Mouse (Mus musculus) mouse embryonic stem cell (cell line): ENCODE data around the gene Spata45.
"Not testable (repeated sequence)": the region's sequence is repeated elsewhere in the genome, so short reads cannot be mapped to it uniquely, and the experiment has no call there.

Experiments
- in situ Hi-C, 2 experiments: fragments of 300-500 bp; cut with MboI; formaldehyde crosslinking; loops; 1 replicate in 1 of 2; 3 replicates in 1 of 2; pipeline ENCODE4 v1.14.3; 2019 to 2020; ENCODE audit warnings: low sequenced_read_pairs in 2 of 2, low pct_unique_long_range_greater_than_20kb in 1 of 2, mixed read lengths in 1 of 2; ENCODE audit not compliant: unreplicated experiment in 1 of 2

The Spata45 gene

DNA sequence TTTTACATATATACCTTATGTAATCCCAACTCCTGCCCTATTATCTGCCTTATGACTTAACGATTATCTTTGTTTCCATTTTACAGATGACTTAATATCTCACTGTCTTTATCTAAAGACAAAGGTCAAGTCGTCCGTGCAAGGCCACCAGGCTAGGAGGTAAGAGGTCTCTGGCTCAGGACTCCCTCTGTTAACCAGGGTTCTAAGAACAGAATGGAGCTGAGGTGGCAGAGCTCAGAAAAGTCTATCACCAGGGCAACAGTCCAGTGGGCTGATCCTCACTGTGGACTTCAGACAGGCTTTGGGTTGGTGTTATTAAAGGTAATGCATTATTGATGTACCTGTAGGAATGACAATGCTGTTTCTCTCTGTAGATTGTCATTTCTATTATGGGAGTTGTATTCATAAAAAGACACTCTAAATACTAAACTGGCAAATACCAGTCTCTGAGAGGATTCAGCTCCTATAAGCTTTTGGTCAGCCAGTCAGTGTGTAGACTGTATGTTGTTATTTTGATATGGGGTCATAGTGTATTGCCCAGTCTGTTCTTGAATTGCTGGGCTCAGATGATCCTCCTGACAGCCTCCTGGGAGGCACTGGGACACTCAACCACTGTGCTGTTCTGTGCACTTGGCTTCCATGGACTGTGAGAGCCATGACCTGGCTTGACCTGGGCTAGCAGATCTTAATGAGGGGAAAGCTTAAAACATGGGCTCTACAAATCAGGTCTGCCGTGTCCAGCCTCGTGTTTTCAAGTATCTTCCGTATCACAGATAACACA, at the start of gene Spata45:
Gene Spata45 (plus strand): TSS at position 86 of the 781 bp plus-strand sequence.
- in situ Hi-C loops, result no loop called here

DNA sequence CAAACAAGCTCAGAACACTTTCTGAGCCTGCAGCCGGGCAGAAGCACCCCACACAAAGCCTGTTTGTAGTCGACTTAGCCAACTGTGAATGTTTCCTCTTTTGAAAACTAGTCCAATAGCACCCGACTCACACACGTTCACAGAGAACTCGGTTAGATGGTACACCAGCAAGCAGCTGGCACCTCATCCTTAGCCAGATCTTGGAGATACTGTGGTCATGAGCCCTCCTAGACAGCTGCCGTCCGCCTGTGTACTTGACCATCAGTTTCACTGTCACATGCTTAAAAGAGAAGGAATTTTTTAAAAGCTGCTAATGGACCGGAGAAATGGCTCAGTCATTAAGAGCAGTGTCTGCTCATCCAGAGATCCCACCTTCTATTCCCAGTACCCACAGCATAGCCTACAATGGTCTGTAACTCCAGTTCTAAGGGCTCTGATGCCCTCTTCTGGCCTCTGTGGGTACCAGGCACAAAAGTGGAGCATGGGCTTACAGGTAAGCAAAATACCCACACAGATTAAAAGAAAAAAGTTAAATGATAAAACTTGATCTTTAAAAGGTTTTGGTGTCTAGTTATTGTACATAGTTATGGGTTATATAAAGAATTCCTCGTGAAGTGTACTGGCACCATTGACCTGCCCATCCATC, 46.9 kb upstream of the Spata45 start:
- in situ Hi-C loops, result loop anchor here in 1 of 2 experiments (10.0 kb wide), 1 partner anchor 155 kb away; no protein-coding TSS in a partner anchor

DNA sequence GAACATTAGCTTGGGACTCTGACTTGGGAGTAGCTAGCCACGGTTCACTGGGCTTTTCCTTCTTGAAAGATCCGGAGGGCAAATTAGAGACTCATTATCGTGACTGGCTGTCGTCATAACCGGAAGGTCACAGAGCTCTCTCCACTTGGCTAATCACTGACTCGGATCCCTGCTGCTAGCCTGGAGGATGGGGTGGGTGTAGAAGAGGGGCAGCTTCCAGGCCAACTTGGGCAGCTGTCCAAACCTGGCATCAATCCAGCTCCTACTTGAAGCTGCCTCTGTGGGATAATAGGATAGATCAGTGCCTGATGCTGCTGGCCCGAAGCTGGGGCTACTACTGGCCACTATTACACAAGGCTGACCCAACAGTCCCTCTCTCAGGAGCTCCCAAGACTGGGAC, 40.9 kb upstream of the Spata45 start:
- in situ Hi-C loops, result loop anchor here in 1 of 2 experiments (10.0 kb wide), 1 partner anchor 161 kb away; no protein-coding TSS in a partner anchor

DNA sequence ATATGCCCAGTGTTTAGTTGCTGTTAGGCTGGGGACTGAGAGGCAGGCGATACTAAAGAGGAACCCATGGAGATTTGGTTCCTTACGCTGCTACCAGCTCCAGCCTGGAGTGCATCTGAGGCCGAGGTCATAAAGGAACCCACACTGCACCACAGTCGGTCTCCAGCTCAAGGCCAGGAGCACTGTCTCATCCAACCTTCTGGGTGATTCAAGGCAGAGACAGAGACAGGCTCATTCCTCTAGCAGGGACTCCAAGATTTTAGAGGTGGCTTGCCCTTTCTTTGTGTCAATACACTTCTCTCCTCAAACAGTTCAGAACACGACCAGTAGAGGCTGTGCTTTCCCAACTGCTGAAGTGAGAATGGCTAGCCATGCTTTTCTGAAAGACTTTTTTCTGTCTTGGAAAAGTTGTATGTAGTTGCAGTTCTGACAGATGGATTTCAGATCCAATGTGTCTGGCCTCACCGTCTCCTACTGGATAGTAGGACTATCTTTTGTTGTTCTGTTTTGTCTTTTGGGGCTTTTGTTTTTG, 40.0 kb upstream of the Spata45 start:
- in situ Hi-C loops, result loop anchor here in 1 of 2 experiments (10.0 kb wide), 1 partner anchor 162 kb away; no protein-coding TSS in a partner anchor

DNA sequence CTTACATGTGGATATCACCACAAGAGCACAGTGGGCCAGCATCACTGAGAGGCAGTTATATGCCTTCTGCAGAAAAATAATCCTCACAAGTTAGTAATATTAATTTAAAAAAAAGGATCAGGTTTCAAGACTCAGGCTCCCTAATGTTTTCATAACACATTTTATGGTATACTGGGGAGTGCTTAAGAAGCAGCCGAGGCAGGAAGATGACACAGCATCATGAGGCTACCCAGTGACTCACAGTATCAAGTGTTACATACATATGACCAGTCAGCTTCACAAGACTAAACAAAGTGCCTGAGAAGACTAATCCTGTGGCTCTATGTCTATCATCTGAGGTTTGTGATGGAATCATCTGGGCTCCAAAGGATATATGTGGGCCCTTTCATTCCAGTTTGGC, 38.4 kb upstream of the Spata45 start:
- in situ Hi-C loops, result loop anchor here in 1 of 2 experiments (10.0 kb wide), 1 partner anchor 163 kb away; no protein-coding TSS in a partner anchor

DNA sequence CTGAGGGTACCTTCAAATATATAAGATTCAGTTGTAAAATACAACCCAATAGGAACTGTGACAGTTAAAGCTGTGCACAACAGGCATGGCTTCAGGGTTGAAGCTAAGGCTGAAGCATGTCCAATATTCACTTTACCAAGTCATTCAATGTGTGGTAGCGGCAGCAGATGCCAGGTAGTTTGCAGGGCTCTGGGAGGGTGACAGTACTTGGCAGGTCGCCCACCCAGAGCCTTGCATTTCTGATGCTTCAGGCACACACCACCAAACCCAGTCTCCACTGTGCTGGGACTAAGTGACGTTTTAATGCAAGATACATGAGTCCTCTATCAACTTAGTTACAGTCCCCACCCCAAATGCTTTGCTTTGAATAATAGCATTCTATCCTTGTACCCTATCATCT, 35.8 kb upstream of the Spata45 start:
- in situ Hi-C loops, result no loop called here

DNA sequence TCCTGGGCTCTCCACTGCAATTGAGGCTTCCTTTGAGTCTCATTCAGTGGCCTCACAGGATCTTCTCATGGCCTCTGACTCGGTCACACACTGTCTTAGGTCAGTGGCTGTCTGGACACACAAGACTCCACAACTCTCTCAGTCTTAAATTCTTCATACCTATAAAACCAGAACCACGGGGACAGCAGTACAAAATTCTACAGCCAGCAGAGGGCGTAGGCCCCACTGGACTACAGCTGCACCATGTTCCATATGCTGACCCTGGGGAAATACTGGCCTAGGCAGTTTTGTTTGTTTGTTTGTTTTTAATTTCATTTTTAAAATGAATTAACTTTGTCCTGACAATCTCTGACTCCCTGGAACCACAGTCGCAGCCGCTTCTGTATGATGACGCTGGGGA, 34.2 kb upstream of the Spata45 start:
- in situ Hi-C loops, result no loop called here

DNA sequence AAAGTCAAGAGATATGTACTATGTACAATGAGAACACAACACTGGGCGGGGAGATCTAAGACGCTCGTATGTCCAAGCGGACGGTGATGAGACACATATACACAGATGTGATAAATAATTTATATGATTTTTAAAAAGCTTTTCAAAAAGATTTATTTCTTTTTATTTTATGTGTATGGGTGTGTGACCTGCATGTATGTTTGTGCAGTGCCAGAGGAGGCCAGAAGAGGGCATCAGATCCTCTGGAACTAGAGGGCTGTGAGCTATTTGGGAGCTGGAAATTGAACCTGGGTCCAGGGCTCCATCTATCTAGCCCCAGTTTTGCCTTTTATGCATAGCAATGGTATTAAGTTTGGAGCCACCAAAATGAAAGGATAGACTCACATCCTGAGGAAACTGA, 27.7 kb upstream of the Spata45 start:
- in situ Hi-C loops, result no loop called here

DNA sequence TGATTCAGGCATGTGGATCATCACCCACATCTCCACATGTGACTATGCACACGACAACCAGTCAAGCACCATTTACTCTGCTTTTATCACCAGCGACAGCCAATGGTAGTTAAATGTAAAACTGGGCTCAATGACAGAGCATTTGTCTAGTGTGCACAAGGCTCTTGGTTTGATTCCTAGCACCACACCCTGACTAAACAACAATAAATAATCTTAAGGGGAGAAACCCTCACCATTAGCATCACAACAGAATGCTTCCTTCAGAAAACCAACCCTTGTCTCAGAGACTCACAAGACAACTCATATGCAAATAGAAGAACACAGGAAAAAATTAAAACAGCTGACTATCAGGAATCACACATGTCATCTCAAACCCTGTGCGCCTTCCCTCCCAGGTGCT, 22.2 kb upstream of the Spata45 start:
- in situ Hi-C loops, result no loop called here

DNA sequence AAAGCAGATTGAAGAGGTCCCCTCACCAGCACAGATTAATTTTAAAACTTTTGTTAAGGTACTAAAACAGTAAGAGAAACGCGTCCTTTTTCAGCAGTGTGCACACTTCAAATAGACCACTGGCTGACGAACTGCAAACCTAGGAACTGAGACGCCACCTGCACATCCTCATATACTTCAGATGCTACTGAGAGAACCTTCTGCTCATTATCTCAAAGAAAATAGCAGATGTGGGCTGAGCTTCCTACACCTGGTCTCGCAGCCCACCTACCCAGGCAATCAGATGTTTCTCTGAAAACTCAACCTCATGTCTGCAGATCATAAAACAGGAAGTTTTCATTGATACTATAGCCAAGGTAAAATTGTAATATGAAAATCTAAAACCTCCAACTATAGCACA, 16.6 kb upstream of the Spata45 start:
- in situ Hi-C loops, result no loop called here

DNA sequence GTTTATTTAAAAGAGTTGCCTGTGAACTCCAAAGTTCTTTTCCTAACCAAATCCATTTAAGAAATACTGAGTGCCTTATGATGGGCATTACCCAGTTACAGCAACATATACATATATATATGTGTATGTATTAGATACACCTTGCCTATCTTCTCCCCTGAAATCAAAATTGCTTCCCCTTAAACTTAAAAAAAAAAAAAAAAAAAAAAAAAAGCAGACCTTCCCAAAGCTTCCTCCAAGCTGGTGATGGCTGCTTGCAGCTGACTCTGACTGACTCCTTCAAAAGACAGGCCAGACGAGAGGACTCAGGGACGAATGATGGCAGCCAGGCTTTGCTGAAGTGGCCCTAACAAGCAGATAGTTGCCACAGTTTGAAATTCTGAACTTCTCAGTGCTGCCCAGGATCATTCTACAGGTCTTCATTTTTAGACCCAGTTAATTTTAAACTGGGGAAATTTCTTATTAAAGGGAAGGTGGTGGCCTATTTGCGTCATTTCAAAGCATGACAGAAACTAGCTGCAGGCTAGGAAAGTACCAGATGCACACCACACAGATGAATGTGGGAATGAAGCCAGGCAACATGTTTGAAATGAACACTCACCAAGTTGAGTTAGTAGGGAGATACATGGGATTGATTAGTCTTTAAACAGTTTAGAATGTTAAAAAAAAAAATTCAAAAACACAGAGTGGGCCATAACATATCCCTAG, 16.1 kb upstream of the Spata45 start:
- in situ Hi-C loops, result no loop called here

DNA sequence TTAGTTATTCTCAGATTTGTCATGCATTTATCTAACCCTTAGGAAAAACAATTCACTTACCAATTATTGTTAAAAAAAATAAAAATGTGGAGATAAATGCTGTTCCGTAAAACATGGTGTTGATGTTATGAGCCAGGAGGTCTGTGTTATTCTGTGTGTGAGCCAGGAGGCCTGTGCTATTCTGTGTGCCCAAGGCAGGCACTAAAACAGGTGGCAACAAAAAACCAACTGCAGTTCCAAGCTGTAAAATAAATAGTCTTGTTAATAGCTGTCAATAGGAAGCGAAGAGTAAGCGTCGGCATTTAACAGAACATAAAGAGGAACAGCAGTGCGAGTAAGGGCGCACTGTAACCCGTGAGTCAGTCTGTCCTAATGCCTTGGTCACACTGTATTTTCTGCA, 15.4 kb upstream of the Spata45 start:
- in situ Hi-C loops, result no loop called here

DNA sequence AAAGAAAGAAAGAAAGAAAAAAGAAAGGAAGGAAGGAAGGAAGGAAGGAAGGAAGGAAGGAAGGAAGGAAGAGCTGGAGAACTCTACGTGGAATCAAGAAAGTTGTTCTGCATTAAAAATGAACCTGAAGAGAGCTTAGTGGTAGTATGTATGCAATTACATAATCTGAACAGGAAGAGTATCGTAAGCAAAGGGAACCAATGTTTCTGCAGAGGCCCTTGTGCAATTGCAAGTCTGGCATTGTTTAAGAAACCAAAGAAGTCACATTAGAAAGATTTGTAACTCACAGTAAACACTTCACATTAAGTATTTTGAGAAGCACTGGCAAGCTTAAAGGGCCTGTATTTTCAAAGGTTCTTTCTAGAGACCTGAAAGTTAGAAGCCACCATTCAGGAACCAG, 13.3 kb upstream of the Spata45 start:
- in situ Hi-C loops, result no loop called here

DNA sequence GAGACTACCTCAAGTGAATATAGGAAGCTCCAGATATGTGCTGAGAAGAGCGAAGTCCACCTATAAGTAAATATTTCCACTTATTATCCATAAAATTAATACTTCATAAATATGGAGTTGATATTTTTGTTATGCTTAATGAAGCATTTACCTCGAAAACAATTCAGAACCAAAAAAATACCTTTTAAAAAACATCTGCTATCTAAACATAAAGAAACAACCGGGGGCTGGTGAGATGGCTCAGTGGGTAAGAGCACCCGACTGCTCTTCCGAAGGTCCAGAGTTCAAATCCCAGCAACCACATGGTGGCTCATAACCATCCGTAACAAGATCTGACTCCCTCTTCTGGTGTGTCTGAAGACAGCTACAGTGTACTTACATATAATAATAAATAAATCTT, 12.6 kb upstream of the Spata45 start:
- in situ Hi-C loops, result not testable (repeated sequence)

DNA sequence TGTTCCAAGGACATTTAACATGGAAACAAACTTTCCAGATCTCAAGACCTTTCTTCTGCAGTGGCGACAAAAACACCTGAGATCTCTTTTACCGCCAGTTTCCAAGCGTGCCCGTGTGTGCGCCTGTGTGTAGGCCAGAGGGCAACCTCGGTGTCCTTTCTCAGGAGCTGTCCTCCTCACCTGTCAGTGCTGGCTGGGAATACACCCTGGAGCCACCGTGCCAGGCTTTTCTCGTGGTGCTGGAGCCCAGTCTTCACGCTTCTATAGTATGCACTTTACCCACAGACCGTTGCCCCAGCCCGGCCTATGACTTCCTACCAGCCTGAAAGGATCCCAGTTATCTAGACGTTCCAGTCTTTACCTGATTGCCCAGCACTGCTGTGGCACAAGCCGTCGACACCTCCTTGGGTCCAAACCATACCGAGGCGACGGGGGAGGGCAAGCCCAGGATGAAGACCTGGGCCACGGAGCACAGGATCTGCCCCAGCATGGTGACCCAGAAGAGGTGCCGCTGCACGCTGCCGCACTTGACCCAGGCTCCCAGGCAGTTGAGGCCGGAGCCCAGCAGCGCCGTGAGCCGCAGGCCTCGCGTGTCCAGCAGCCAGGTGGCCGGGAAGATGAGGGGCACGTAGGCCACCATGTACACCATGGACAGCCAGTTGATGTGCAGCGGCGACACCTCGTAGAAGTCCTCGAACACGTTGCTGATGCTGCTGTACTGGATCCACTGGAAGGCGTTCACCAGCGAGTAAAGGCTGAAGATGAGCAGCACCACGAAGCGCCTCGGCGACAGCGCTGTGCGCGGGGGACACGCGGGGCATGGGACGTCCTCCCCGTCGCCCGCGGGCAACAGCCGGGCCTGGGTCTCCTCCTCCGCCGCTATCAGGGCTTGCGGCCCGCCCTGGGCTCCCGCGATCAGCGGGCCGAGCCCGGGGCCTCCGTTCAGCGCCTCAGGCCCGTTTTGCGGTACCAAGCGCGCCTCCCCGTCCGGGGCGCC, 11.1 kb upstream of the Spata45 start:
- in situ Hi-C loops, result no loop called here

DNA sequence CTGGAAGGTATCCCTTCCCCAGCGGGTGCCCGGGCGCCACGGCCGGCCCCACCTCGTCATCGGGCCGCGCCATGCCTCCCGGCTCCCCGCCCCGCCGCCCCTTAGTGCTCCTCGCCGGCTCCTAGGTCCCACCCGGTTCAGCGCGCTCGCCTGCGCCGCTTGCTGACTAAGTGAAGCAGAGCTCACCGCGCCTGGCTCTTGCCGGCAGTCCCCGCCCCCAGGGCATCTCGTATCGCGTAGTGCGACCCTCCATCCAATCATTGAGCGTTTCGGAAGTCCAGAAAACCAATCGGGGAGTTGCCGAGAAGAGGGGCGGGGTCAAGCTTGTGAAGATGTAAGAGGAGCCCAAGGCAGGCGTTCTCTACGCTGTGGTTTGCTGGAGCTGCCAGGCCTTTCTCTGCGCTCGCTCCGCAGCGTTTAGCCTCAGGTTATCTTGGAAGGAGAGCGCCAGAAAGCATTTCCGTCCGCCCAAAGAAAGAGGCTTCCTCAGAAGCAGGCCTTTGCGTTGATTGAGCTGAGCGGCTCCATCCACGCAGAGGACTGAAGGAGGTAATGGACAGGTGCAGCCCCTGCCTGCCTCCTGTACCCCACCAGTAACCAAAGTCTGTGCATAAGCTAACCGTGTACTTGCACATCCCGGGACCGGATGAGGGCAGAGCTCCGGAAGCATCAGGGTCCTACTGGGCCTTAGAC, 10.3 kb upstream of the Spata45 start, which contains the start of gene Flvcr1:
Gene Flvcr1 (minus strand): TSS at position 138 of the 693 bp plus-strand sequence.
- in situ Hi-C loops, result no loop called here

DNA sequence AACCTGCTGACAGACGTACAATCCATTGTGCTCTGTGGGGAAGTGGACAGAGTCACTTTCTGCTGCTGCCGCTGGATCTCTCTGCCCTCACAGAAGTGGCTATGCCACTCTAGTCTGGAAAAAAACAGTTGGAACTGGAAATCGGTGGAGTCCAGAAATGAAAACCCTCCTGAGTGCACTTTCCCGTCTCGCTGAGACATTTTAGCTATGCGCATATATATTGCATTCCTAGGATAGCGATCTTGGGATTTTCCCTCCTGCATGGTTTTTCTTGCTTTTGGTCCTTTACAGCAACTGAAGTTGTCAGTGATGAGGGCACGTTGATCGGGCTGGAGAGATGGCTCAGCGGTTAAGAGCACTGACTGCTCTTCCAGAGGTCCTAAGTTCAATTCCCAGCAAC, 6.3 kb upstream of the Spata45 start:
- in situ Hi-C loops, result no loop called here
